Mouse (Mus musculus) T-helper 1 cell (primary cell): ENCODE results near the gene Appl1.

Source experiments
- in situ Hi-C: fragments of 300-600 bp; cut with MboI, MseI; formaldehyde crosslinking; loops from one replicate; pipeline ENCODE4 v1.15.1; 2025; ENCODE audit warnings: high pct_unique_total_duplicates

Appl1 gene

DNA sequence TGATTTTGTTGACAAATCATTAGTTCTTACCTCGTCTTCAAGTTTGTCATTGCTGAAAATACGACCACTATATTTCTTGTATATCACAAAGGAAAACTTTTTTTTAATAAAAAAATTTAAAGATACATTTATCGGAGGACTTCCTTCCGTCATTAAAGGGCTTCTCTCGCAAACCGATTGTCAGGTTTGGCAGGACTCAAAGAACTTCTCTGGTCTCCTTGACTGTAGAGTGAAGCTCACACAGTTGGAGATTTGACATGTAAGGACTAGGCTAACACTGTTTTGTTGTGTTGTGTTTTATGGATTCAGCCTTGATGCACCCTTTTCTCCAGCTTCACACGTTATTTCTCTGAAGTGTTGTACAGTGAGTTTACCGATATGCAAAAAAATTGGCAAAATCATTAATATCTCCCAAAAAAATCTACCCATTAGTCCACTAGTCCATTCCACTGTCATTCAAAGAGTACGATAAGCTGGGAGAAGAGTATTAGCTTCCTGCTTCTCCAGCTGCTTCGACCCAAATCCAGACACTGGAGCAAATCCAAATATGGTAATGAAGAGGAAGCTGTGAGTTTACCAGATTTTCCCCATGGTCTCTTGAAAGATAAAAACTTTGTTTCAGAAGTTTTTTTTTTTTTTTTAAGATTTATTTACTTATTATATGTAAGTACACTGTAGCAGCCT is at the start of gene Appl1:
TSS of gene Appl1 (minus strand) at position 127 of the 684 bp plus-strand sequence.
- in situ Hi-C loops = no loop called here

DNA sequence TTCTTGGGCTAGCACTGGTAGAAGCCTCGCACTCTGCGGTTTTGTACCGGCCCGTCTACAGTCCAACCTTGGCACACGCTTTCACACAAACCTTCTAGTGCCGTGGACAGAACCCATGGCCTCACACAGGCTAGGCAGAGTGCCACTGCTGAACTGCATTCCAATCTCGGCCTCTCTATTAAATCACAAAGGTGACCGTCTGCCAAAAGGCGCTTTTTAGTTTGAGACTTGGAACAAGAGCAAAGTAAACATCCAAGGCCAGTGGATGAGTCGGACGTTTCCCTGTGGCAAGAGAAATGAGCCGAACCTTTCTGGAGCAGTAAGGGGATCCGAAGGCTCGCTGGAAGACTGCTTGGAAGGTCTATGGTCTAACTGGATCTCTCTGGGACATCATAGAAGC is 48.8 kb upstream of the Appl1 start:
- in situ Hi-C loops = loop anchor here (10.0 kb wide), 1 partner anchor 335 kb away; no protein-coding TSS in a partner anchor

GRCm38 (mm10) chr14:27017936-27018335 is 46.9 kb upstream of the Appl1 start:
- in situ Hi-C loops = loop anchor here (10.0 kb wide), 1 partner anchor 333 kb away; no protein-coding TSS in a partner anchor

- in situ Hi-C loops = loop anchor here (10.0 kb wide), 1 partner anchor 329 kb away; no protein-coding TSS in a partner anchor
Measured at GRCm38 (mm10) chr14:27013658-27014057, 42.6 kb upstream of the Appl1 start.

DNA sequence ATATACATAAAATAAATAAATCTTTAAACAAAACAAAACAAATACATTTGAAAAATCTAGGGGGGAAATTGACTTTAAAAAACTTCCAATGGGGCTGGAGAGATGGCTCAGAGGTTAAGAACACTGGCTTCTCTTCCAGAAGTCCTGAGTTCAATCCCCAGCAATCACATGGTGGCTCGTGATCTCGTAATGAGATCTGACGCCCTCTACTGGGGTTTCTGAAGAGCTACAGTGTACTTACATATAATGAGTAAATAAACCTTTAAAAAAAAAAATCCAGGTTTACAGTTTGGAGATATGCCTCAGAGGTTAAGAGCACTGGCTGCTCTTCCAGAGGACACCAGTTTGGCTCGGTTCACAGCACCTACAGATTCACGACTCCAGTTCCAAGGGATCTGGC is 40.5 kb upstream of the Appl1 start:
- in situ Hi-C loops = loop anchor here (10.0 kb wide), 1 partner anchor 327 kb away; no protein-coding TSS in a partner anchor

GRCm38 (mm10) chr14:27005937-27006336 is 34.9 kb upstream of the Appl1 start:
- in situ Hi-C loops = no loop called here

DNA sequence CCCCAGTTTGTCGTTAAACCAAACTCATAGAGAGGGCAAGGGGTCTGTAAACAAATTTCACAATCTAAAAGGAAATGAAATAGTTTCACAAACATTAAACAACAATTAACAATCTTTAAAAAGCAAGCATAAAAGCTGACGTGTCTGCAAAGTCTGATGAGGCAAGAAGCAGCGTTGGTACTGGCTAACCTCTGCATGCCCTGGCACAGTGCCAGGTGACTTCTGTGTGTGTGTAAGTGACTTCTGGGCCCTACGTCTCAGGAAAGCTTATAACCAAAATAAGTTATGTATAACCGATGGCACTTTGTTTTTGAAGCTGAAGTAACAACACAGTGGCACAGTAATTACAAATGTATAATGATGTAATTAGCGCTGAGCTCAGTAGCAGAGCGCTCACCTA is 33.9 kb upstream of the Appl1 start:
- in situ Hi-C loops = no loop called here

GRCm38 (mm10) chr14:27000386-27000785 is 29.4 kb upstream of the Appl1 start:
- in situ Hi-C loops = no loop called here

- in situ Hi-C loops = no loop called here
Measured at GRCm38 (mm10) chr14:26996257-26996656, 25.2 kb upstream of the Appl1 start.

DNA sequence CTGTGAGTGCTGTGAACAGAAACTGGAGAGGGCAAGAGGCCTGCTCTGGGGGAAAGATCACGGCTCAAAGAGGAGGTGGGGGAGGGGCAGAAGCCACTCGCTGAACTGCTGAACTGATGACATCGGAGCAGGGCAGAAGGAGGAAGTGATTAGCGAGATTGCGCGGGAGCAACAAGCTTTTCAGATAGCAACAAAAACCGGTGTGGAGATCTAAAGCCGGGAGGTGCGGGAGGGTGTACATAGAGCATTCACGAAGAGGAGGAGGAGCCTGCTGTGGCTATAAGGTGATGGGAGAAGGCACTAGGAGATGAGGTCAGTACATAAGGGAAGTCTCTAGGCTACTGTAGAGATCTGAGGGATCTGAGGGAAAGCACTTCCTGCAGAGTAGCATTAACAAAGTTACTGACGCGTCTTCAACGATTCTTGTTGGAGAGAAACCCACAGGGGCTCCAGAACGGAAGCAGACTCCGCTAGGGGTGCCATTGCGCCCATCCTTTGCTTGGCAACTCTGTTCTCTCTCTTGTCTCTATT is 23.2 kb upstream of the Appl1 start, which contains the start of gene Hesx1:
TSS of gene Hesx1 (plus strand) at position 206 of the 531 bp plus-strand sequence.
- in situ Hi-C loops = no loop called here

- in situ Hi-C loops = no loop called here
Measured at GRCm38 (mm10) chr14:26993427-26993826, 22.4 kb upstream of the Appl1 start.

- in situ Hi-C loops = no loop called here
Measured at GRCm38 (mm10) chr14:26991622-26992021, 20.6 kb upstream of the Appl1 start.

GRCm38 (mm10) chr14:26988694-26989093 is 17.7 kb upstream of the Appl1 start:
- in situ Hi-C loops = no loop called here

DNA sequence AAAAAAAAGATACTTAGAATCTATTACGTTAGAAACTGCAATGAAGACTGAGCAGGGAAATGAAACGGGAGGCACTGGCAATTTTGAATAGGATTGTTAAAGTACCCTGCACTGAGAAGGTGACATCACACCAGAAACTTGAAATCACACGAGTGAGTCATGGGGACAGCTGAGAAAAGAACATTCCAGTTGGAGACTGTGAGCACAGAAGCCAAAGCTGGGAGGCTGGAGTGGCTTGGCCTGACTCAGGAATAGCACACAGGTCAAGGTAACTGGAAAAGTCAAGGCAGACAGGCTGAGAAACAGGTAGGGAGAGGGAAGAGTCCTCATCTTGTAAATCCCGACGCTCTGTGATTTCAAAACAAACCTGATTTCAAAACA is 11.1 kb upstream of the Appl1 start:
- in situ Hi-C loops = no loop called here

DNA sequence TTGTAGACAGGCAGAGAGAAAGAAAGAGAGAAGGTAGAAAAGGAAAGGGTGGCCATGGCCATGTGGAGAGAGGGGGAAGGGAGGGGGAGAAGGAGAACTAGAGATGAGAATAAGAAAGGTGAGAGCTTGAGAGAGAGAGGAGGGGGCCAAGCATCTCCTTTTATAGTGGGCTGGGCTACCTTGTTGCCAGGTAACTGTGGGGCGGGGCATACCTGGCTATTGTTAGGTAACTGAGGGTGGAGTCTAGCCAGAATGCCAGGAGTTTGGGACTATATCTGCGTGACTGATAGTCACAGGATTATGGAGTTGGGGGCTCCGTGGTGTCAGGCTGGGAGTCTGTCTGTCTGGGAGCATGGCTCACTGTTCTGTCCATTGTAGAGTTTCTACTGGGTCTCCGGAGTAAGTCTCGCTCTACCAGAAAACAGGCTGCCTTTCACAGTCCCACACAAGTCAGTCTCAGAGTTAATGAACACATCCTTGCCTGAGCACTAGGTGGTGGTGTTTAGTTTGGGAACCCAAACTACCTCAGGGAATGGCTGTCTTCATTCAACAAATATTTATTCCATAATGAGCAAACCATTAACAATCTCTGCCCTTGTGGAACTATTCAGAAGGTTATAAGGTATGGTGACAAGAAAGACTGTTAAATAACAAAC is 10.6 kb upstream of the Appl1 start:
- in situ Hi-C loops = no loop called here

- in situ Hi-C loops = no loop called here
Measured at GRCm38 (mm10) chr14:26981021-26981420, 10.0 kb upstream of the Appl1 start.

DNA sequence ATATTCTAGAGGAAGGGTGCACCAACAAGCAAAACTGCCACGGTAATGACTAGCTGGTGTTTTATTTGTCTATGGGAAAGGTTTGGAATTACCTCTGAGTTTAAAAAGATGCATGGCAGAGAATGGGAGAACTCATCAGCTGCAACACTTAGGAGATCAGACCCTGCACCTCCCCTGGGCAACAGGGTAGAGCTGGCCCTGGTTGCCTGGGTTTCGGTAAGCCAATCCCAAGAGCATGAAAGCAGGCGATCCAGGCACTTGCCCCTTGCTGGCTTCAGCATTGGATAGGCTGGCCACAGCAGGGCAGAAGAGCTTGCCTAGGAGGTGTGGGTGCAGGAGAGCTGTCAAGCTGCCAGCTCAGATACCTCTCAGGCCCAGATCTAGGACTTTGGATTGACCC is 8.8 kb upstream of the Appl1 start:
- in situ Hi-C loops = no loop called here

GRCm38 (mm10) chr14:26977500-26977899 is 6.5 kb upstream of the Appl1 start:
- in situ Hi-C loops = no loop called here

DNA sequence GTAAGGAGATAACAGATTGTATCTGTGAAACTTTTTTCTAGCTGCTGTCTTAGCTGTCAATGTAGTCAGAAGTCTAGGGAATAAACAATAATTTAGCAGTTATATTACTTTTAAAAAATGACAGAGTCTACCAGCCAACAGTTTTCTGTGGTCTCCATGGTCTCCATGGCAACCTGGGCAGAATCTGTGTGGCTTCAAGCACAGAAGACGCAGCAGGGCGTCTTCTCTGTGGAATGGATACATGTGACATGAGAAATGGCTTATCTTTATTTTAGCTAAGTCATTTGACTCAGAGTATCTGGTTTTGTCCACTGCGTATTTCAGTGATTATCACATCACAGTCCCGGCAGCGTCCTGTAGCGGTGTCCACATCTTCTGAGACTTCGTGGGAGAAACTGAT is 5.2 kb upstream of the Appl1 start:
- in situ Hi-C loops = no loop called here

DNA sequence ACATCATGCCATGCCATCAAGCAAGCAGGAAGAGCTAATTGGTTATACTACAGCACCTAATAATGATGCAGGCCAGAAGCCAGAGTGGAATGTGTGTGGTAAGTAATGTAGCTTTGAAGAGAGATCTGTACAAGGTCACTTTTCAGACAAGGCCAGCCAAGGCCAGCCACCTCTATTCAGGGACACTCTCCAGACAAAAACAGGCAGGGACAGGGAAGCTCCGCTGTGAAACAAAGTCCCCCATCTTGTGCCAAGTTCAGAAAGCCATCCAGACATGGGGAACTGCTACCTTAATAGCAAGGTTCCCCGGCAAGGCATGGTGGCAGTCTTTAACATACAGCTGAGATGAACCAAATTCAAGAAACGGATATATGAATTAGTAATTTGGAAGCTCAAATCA is 4.5 kb upstream of the Appl1 start:
- in situ Hi-C loops = no loop called here

- in situ Hi-C loops = no loop called here
Measured at GRCm38 (mm10) chr14:26973089-26973488, 2.1 kb upstream of the Appl1 start.

GRCm38 (mm10) chr14:26970439-26970932 is 546 bp downstream of the Appl1 start:
- in situ Hi-C loops = no loop called here
